Mouse (Mus musculus) 3134 (cell line): Measurements from ENCODE around the gene Adam1a.
"Not testable (repeated sequence)": the region's sequence is repeated elsewhere in the genome, so short reads cannot be mapped to it uniquely, and the experiment has no call there.

Experiments used
- DNase-seq: peaks from one replicate; pipeline ENCODE4 v3.0.0-alpha.2; 2011; ENCODE audit warnings: low spot score; ENCODE audit not compliant: insufficient read length; ENCODE audit errors: extremely low read depth

Adam1a gene

GRCm38 (mm10) chr5:121503231-121503630, 42.1 kb downstream of the Adam1a start, which contains the start of gene Adam1b:
Gene Adam1b, minus strand, starts transcription at chr5:121503435.
- DNase-seq, result no peak

- not testable (repeated sequence) for DNase-seq
Measured at GRCm38 (mm10) chr5:121501424-121501996, 43.8 kb downstream of the Adam1a start.

DNA sequence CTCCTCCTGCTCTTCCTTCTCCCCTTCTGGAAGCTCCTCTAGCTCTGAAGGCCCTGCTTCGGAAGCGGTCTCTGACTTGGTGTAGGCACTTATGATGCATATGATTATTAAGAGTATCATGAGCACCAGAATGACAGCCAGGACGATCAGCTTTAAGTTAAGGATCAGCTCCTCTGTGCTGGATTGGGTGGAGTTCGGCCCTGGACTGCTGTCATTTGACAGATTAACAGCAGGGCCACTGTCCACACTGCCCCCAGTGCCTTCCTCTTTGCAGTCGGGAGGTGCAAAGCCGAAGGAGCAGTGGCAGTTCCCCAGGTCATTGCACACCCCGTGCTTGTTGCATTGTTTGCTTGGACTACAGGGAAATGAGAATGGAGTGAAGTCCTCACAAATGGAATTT, 44.6 kb downstream of the Adam1a start:
- DNase-seq, result no peak

DNA sequence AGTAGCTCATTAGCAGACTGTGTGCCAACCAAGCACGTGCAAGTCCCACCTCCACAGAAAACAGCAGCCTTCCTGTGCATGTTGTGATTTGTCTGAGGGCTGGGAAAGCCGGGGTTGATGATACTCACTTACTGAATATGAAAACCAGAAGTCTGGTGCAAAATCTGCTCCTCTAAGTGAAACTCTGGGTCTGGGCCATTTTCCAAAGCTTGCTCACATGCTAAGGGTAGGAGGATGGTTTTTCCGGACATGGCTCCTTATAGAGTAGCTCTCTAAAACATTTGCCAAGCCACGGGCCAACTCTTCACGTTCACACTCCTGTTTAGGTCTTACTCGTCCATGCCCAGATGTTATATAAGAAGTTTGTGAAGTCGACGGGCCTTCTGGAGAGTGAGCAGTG, 52.0 kb downstream of the Adam1a start:
- no peak for DNase-seq

- no peak for DNase-seq
Measured at GRCm38 (mm10) chr5:121484801-121485200, 60.5 kb downstream of the Adam1a start.

DNA sequence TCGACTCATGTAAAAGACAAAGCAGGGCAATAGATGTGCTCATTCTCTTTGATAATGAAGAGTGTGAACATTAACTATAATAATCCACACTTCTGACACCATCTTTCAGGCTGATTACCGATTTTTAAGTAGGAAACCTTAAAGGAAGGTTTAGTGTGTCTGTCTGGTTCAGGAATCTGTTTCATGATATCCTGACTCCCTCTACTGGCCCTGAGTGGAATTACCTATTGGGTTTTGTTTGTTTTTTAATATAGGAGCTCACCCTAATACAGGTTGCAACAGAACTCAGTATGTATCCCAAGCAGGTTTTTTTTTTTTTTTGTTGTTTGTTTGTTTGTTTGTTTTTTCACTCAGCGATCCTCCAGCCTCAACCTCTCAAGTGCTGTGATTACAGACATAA, 67.6 kb downstream of the Adam1a start:
- DNase-seq, result no peak

- DNase-seq, result no peak
Measured at GRCm38 (mm10) chr5:121476040-121476439, 69.2 kb downstream of the Adam1a start.

- DNase-seq, result no peak
Measured at GRCm38 (mm10) chr5:121474610-121475009, 70.7 kb downstream of the Adam1a start.

DNA sequence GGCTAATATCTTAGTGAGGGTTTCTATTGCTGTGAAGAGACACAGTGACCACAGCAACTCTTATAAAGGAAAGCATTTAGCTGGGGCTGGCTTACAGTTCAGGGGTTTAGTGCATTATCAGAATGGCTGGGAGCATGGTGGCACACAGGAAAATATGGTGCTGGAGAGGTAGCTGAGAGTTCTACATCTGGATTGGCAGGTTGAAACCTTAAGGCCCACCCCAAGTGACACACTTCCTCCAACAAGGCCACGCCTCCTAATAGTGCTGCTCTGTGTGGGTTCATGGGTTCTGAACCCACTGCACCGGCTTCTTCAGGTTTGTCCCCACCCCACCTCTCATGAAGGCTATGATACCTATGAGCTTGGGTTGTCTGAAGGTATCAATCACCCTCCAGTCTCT, 72.9 kb downstream of the Adam1a start:
- no peak for DNase-seq

- no peak for DNase-seq
Measured at GRCm38 (mm10) chr5:121469566-121469965, 75.7 kb downstream of the Adam1a start.
